Mouse (Mus musculus) olfactory bulb, adult 2 months (tissue): ENCODE data around the gene Lsamp. TPM values are rescaled to one million over a fixed set of nuclear protein-coding genes. Genes with fewer than 3 reads are reported as not detected.

ENCODE experiments used
- H3K27ac ChIP-seq: fragments of 200-500 bp; 2 replicates; pipeline ENCODE4 v1.5.1; 2012; ENCODE audit warnings: low read depth, low read length; ENCODE audit not compliant: insufficient read depth
- H3K4me1 ChIP-seq: fragments of 200-500 bp; 2 replicates; pipeline ENCODE4 v1.6.1; 2012; ENCODE audit warnings: low read length; ENCODE audit not compliant: control insufficient read depth, insufficient read depth
- H3K4me3 ChIP-seq: fragments of 200-500 bp; 2 replicates; pipeline ENCODE4 v1.5.1; 2012; ENCODE audit warnings: mild to moderate bottlenecking, low read depth, low read length, moderate library complexity; ENCODE audit not compliant: insufficient read depth
- CTCF ChIP-seq: fragments of 200-500 bp; IDR thresholded peaks from 2 replicates; pipeline ENCODE4 v1.5.1; 2012; ENCODE audit warnings: low read depth, mild to moderate bottlenecking, low read length, moderate library complexity; ENCODE audit not compliant: insufficient read depth
- POLR2A ChIP-seq: fragments of 200-500 bp; IDR thresholded peaks from 2 replicates; pipeline ENCODE4 v1.6.1; 2012; ENCODE audit warnings: mild to moderate bottlenecking, low read depth, low read length, moderate library complexity; ENCODE audit not compliant: insufficient read depth
- WGBS: fragments of 180-500 bp; shearing (Covaris S2); methylation state at CpG from one replicate; pipeline ENCODE4 v1.1.7; 2018; 5-methylcytosine and 5-hydroxymethylcytosine counted together
- polyA plus RNA-seq: library from polyadenylated mRNA; stranded (reverse); fragments of >200 nt; gene quantifications from 2 replicates; pipeline ENCODE4 v1.2.4, GENCODE M21; 2012; ENCODE audit warnings: low replicate concordance; ENCODE audit not compliant: missing spikeins, insufficient read depth, insufficient read length

Gene Lsamp
- polyA plus RNA-seq, 1 experiment: 34.4 TPM

- 61% methylated on average over 4 of the region's 4 CpGs for WGBS
- Histone ChIP-seq H3K27ac (no peak overlapping the region), H3K4me3 (no peak overlapping the region), H3K4me1 (no peaks in the 10 kb centered on the region)
- TF ChIP-seq CTCF (no peak), POLR2A (no peak)
Measured at GRCm38 (mm10) chr16:40897768-40898327, 913.7 kb downstream of the Lsamp start.

- no peak overlapping the region for H3K4me3 ChIP-seq
- H3K27ac ChIP-seq: no peak overlapping the region
- 43% methylated on average over 1 of the region's 1 CpGs for WGBS
- H3K4me1 ChIP-seq: no peaks in the 10 kb centered on the region
- no peak for TF ChIP-seq CTCF
- no peak for TF ChIP-seq POLR2A
Measured at GRCm38 (mm10) chr16:40907892-40908291, 923.7 kb downstream of the Lsamp start.

- WGBS: 74% methylated on average over 2 of the region's 2 CpGs
- no peaks in the 10 kb centered on the region for H3K4me1 ChIP-seq
- TF ChIP-seq POLR2A (no peak), CTCF (no peak)
- no peak overlapping the region for H3K4me3 ChIP-seq
- H3K27ac ChIP-seq: no peak overlapping the region
Measured at GRCm38 (mm10) chr16:40914141-40914540, 930.0 kb downstream of the Lsamp start.

GRCm38 (mm10) chr16:40930596-40930995 is 946.4 kb downstream of the Lsamp start:
- Histone ChIP-seq H3K4me3 (no peak overlapping the region), H3K4me1 (no peaks in the 10 kb centered on the region), H3K27ac (no peak overlapping the region)
- TF ChIP-seq POLR2A: no peak
- no peak for TF ChIP-seq CTCF
- WGBS: 90% methylated on average over 4 of the region's 4 CpGs

GRCm38 (mm10) chr16:40942266-40942665 is 958.1 kb downstream of the Lsamp start:
- Histone ChIP-seq H3K4me3 (no peak overlapping the region), H3K27ac (no peak overlapping the region), H3K4me1 (no peaks in the 10 kb centered on the region)
- TF ChIP-seq CTCF (no peak), POLR2A (no peak)
- WGBS: 85% methylated on average over 3 of the region's 3 CpGs

GRCm38 (mm10) chr16:40945834-40946233 is 961.7 kb downstream of the Lsamp start:
- Histone ChIP-seq H3K4me1 (no peaks in the 10 kb centered on the region), H3K27ac (no peak overlapping the region), H3K4me3 (no peak overlapping the region)
- 53% methylated on average over 1 of the region's 1 CpGs for WGBS
- no peak for TF ChIP-seq CTCF
- no peak for TF ChIP-seq POLR2A

GRCm38 (mm10) chr16:40948013-40948412 is 963.9 kb downstream of the Lsamp start:
- TF ChIP-seq CTCF: no peak
- no peak for TF ChIP-seq POLR2A
- Histone ChIP-seq H3K4me3 (no peak overlapping the region), H3K27ac (no peak overlapping the region), H3K4me1 (no peaks in the 10 kb centered on the region)

GRCm38 (mm10) chr16:40959211-40959610 is 975.0 kb downstream of the Lsamp start:
- no peak for TF ChIP-seq POLR2A
- no peak for TF ChIP-seq CTCF
- H3K4me1 ChIP-seq: no peaks in the 10 kb centered on the region
- WGBS: 91% methylated on average over 2 of the region's 2 CpGs
- no peak overlapping the region for H3K4me3 ChIP-seq
- no peak overlapping the region for H3K27ac ChIP-seq

- Histone ChIP-seq H3K4me1 (no peaks in the 10 kb centered on the region), H3K4me3 (no peak overlapping the region), H3K27ac (no peak overlapping the region)
- no peak for TF ChIP-seq POLR2A
- no peak for TF ChIP-seq CTCF
- WGBS: 93% methylated on average over 1 of the region's 1 CpGs
Measured at GRCm38 (mm10) chr16:40960586-40960985, 976.4 kb downstream of the Lsamp start.
